Mouse (Mus musculus) monocyte, adult 5-6 weeks (primary cell): ENCODE data around the gene Zfp628. TPM values are rescaled to one million over a fixed set of nuclear protein-coding genes. Genes with fewer than 3 reads are reported as not detected.

Source experiments
- ATAC-seq: fragments of 153-309, 156-312 bp; replicated peaks from 2 replicates; pipeline ENCODE4 v1.8.0; 2017; ENCODE audit warnings: mild to moderate bottlenecking; ENCODE audit not compliant: low TSS enrichment, insufficient number of reproducible peaks, severe bottlenecking, poor library complexity, low FRiP score
- total RNA-seq: library from RNA; stranded (forward); fragments of 200-1000, 200-491, 200-594 nt; gene quantifications from 3 replicates; pipeline ENCODE4 v1.2.3, GENCODE M21; 2017

Gene Zfp628
- total RNA-seq, 1 experiment from 2014 or later = 6.0 TPM

GRCm38 (mm10) chr7:4928323-4928722 lies 13.3 kb downstream of the Zfp628 start:
- no peak for ATAC-seq

DNA sequence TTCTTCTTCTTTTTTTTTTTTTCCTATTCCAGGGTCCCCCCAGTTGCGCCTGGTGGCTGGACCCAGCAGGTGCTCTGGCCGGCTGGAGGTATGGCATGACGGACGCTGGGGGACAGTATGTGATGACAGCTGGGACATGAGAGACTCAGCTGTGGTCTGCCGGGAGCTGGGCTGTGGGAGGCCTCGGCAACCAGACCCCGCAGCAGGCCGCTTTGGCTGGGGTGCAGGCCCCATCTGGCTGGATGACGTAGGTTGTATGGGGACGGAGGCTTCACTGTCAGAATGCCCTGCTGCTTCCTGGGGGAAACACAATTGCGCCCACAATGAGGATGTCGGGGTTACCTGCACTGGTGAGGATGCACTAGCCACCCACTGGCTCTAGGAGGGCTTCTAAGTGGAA lies 18.1 kb downstream of the Zfp628 start:
- ATAC-seq = no peak

DNA sequence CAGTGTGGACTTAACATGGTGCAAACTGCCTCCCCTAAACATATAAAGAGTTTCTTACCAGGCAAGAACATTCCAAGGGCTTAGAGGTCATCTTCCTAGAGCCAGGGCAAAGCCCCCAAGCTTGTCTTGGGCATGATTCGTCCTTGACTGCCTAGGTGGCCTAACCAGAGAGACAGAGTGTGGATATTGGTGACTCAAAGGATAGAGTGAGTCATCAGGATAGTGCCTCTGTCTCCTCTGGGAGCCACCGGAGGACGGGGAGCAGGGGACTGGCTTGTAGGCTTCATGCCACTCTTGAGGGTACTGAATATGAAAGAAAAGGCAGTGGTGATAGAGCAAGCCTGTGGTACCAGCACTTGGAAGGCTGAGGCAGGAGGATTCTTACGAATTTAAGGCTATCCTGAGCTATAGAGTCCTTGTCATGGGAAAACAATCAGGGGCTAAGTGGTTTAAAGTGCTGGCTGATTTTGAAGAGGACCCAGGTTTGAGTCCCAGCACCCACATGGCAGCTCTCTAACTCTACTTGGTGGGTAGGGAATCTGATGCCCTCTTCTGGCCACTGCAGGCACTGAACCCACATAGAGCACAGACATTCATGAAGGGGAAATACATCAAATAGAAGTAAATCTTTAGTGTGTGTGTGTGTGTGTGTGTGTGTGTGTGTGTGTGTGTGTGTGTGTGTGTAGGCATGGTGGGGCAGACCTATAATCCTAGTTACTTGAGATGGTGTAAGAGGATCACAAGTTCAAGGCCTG lies 19.3 kb downstream of the Zfp628 start:
- no peak for ATAC-seq

DNA sequence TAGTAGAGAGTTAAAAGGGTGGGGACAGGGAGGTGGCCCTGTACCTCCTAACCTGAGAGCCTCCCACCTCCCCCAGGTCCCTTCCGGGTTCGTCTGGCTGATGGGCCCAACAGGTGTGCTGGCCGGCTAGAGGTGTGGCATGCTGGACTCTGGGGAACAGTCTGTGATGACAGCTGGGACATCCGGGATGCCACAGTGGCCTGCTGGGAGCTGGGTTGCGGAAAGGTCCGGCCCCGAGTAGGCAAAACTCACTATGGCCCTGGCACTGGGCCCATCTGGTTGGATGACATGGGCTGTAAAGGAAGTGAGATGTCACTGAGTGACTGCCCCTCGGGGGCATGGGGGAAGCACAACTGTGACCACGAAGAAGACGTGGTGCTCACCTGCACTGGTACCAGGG lies 21.8 kb downstream of the Zfp628 start:
- ATAC-seq = no peak

GRCm38 (mm10) chr7:4937392-4937791 lies 22.4 kb downstream of the Zfp628 start:
- no peak for ATAC-seq

DNA sequence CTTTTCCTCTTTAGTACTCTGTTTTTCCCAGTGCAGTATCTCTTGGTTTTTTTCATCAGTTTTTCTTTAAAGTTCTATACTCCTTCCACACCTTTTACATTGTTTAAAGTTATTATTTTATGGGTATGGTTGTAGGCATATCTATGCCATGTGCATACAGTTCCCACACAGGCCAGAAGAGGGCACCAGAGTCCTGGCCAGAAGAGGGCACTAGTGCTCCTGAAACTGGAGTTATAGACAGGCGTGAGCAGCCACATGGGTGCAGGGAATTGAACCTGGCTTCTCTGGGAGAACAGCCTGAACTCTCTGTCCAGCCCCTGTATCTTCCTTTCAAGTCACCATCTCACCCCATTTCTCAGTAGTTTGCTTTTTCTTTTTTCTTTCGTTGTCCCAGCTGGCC lies 23.4 kb downstream of the Zfp628 start:
- ATAC-seq = peak; percentile 61; the same call in 1 of the 2 replicates

- ATAC-seq = 0 out of 2 replicates have a peak, but pooled peaks have one; percentile 24
These were observed 25.1 kb downstream of the Zfp628 start for GRCm38 (mm10) chr7:4940068-4940479.

- ATAC-seq = no peak
These were observed 27.7 kb downstream of the Zfp628 start for GRCm38 (mm10) chr7:4942673-4943072.

DNA sequence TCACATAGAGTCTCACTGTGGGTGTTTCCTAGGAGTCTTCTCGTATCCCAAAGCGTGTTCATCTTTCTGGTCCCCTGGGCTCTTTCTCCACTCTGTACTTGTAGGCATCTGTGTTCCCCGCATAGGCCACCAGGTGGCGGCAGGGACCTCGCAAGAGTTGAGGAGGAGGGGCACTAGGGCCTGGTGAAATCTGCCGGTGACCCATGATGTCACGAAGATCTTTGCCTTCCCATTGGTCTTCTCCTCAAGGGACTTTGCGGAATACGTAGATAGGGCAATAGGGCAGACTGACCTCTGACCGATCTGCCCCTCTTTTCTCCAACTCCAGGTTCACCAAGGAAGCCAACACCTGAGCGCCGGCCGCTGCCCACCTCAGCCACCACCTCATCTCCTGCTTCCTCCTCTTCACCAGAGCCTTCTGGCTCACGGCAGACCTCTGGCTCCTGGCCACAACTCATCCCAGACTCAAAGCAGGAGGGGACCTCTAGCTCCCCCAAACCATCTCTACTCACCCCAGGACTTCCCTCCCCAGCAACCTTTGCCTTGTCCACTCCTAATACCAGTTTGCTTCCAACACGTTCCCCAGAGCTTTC lies 28.3 kb downstream of the Zfp628 start:
- ATAC-seq = peak; percentile 91

GRCm38 (mm10) chr7:4947855-4948254 lies 32.8 kb downstream of the Zfp628 start:
- ATAC-seq = no peak

DNA sequence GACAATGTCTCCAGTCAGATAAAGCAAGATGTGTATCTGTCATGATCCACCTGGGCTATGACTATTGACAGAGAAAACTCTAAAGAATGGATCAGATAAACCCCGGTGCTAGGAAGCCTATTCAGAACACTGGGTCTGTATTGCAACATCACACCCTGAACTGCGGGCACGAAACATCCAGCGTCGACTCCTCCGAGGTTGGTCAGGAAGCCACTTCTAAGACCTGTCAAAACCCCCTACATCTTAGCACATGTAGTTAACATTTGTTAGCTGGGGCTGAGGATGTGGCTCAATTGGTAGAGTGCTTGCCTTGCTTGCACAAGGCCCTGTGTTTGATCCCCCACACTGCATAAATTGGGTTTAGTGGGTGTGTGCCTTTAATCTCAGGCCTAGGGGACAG lies 33.4 kb downstream of the Zfp628 start:
- ATAC-seq = no peak

DNA sequence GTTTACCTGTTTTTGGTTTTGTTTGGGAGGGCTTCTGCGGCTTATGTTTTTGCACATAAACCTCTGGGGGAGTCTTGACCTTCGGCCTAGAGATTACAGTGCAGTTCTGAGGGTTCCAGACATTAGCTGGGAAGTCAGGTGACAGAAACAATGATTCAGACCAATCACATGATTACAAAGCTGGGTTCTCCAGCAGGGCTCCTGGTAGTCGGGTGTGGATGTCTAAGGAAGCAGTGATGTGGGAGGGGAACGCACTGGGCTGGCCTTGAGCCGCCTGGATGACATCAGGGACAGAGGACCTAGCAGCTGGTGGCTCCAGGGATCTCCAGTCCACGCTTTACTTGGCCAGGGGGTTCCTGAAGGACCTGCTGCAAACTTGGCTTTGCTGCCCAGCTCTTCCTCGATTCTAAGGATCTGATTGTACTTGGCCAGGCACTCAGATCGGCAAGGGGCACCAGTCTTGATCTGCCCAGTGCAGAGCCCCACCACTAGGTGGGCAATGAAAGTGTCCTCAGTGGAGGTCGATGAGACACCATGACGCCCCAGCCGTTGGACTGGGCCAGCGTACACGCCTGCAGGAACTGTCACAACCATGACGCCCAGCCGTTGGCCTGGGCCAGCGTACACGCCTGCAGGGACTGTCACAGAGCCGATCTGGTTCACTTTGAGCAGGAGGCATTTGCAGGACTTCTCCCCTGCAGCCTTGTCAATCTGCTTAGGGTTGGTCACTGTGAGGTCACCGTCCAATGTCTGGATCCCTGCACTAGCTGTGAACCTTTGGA lies 35.7 kb downstream of the Zfp628 start:
- ATAC-seq = no peak

DNA sequence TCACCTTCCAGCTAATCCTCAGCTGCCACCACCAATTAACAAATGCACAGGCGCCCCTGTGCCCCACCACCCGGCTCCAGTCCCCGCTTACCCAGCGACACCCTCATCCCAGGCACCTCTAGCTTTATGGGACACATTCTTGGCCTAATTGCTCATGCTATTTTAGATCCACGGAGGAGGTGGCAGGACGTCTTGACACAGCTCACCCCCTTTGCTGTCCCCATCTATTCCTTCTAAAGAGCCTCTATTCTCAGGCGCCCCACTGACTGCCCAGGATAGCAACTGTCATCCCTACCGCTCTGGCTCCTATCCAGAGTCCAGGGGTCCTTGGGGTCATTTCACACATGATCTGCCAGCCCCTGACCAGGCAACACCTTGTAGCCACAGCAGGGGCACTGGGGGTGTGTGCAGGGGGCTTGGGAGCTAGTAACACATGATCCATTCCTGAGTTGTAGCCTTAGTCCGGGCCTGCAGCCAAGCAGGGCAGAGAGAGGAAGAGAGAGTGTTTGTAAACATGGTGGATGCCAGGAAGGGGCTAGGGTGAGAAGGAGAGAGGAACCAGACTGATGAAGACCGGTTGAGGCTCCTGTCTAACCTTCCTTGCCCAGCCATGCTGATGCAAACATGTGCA lies 38.9 kb downstream of the Zfp628 start:
- ATAC-seq = no peak

DNA sequence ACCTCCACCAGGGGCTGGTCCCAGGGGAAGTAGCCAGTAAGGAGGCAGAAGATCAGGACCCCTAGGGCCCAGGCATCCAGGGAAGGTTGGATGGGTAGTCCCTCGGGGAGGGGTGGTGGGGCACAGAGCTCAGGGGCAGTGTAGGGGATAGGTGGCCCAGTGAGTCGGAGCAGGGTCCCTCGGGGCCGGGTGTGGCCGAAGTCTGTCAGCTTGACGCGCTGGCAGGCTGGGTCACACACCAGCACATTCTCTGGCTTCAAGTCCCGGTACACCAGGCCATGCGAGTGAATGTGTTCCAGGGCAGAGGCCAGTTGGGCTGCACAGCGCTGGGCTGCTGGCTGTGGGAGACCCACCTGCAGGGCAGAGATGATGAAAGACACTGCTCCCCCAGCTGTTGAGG lies 42.3 kb downstream of the Zfp628 start:
- no peak for ATAC-seq

DNA sequence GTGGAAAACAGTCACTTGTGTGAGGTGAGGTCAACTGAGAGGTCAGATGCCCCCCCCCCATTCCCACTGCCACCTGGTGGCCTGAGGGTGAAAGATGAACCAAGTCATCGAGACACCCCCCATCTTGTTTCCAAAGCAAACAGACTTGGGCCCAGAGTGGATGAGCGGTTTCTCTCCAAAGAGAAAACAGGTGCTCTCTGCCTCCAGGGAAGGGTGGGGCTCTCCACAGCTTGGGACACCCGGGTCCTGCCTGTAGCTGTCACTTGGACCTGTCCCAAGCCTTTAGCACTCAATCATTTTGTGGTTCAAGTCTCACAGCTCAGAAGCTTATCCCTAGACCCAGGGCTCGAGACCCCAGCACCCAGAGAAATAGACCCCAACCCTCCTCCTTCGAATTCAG lies 48.5 kb downstream of the Zfp628 start:
- ATAC-seq = no peak

DNA sequence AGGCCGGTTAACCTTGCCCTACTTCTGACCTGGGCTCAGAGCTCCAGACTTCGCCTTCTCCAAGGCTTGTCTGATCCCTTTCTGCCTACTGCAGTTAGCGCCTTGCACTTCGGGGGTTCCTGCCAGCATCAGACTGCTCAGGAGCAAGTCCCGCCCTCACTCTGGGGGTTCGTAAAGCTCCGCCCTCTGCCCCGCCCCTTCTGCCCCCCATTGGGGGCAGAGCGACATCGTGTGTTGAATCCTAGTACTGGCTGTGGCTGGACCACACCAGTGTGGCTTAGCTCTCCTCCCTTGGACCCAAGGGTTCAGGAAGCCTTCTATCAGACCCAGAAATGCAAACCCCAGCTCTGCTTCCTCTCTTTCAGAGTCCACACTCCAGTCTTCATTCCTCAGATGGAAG lies 49.3 kb downstream of the Zfp628 start, which contains the start of gene Sbk2:
Sbk2 (minus strand) TSS at position 135 of the 400 bp plus-strand sequence.
- ATAC-seq = no peak; the same call in 1 of the 2 replicates

- no peak for ATAC-seq
These were observed 50.0 kb downstream of the Zfp628 start for GRCm38 (mm10) chr7:4964988-4965387.

- no peak for ATAC-seq
These were observed 56.1 kb downstream of the Zfp628 start, which contains the start of gene Sbk3 for GRCm38 (mm10) chr7:4971068-4971467. Gene Sbk3, minus strand, starts transcription at chr7:4971168.
